ENCODE assay signal across 11 mouse cellular contexts in genomic region chr19:6971644-6972043, GRCm38 (mm10). TPM values are rescaled to one million over a fixed set of nuclear protein-coding genes. Genes with fewer than 3 reads are reported as not detected.
DNase-seq lines count a peak whose midpoint lies in the region; ATAC-seq and TF ChIP-seq lines count a peak whose summit lies in the region.
"Had no signal": no experiment of that assay in that cellular context is flagged by ENCODE, and none has a peak within 500 bp of the region (broad histone marks: within the 10 kb centered on the region; RNA-seq: fewer than 3 reads in every experiment).

No protein-coding gene starts in this region.

- no peak for TF ChIP-seq POLR2A in cerebellum, adult 2 months (IDR thresholded peaks at IDR 0.05; ENCODE audit: borderline replicate concordance, insufficient read depth, low read length)

- 0 out of 2 replicates have a peak, but pooled peaks cover 2% of the 10 kb centered on the region for H3K36me3 ChIP-seq in forebrain, embryonic 14.5 days (ENCODE audit: control insufficient read depth, insufficient read depth, low read length)
- H3K36me3 ChIP-seq in forebrain, embryonic 12.5 days (replicated peaks) = peaks cover 4% of the 10 kb centered on the region; the same call in 1 of the 2 replicates
- H3K36me3 ChIP-seq in kidney, embryonic 15.5 days = peaks cover 3% of the 10 kb centered on the region
- H3K36me3 ChIP-seq in E14TG2a.4 (ENCODE audit: insufficient read depth, low read length) = peaks cover 21% of the 10 kb centered on the region
- peaks cover 8% of the 10 kb centered on the region for H3K36me3 ChIP-seq in limb, embryonic 10.5 days

- peak overlapping the region; percentile 13; the same call in 1 of the 2 replicates for H3K9ac ChIP-seq in forebrain, embryonic 14.5 days (ENCODE audit: low read length)
- no peak overlapping the region for H3K9ac ChIP-seq in forebrain, embryonic 12.5 days
- H3K9ac ChIP-seq in kidney, embryonic 15.5 days = 0 out of 2 replicates have a peak overlapping the region, but pooled peaks have one; percentile 7

- peaks cover 17% of the 10 kb centered on the region for H3K4me1 ChIP-seq in forebrain, embryonic 14.5 days (ENCODE audit: control insufficient read depth, insufficient read depth, low read length)
- H3K4me1 ChIP-seq in forebrain, embryonic 12.5 days = peaks cover 44% of the 10 kb centered on the region
- H3K4me1 ChIP-seq in kidney, embryonic 15.5 days = peaks cover 65% of the 10 kb centered on the region
- H3K4me1 ChIP-seq in E14TG2a.4 (replicated peaks; ENCODE audit: low read depth, low read length) = peaks cover 81% of the 10 kb centered on the region
- peaks cover 69% of the 10 kb centered on the region for H3K4me1 ChIP-seq in limb, embryonic 10.5 days
- H3K4me1 ChIP-seq in cerebellum, adult 2 months (ENCODE audit: control insufficient read depth, insufficient read depth, low read length) = peaks cover 12% of the 10 kb centered on the region

- H3K4me3 ChIP-seq in forebrain, embryonic 14.5 days (ENCODE audit: low read depth, low read length) = no peak overlapping the region
- H3K4me3 ChIP-seq in forebrain, embryonic 12.5 days (replicated peaks) = no peak overlapping the region
- H3K4me3 ChIP-seq in kidney, embryonic 15.5 days (replicated peaks) = no peak overlapping the region
- peak overlapping the region; percentile 90 for H3K4me3 ChIP-seq in E14TG2a.4 (replicated peaks; ENCODE audit: low read length)
- peak overlapping the region; percentile 8; the same call in 1 of the 2 replicates for H3K4me3 ChIP-seq in limb, embryonic 10.5 days
- H3K4me3 ChIP-seq in cerebellum, adult 2 months (replicated peaks; ENCODE audit: insufficient read depth, low read depth, low read length) = no peak overlapping the region

- no peak overlapping the region for H3K4me2 ChIP-seq in forebrain, embryonic 14.5 days (ENCODE audit: low read length)
- H3K4me2 ChIP-seq in forebrain, embryonic 12.5 days = no peak overlapping the region
- H3K4me2 ChIP-seq in kidney, embryonic 15.5 days = 0 out of 2 replicates have a peak overlapping the region, but pooled peaks have one; percentile 3

- no peak overlapping the region for H3K27ac ChIP-seq in forebrain, embryonic 14.5 days (ENCODE audit: low read depth, low read length)
- no peak overlapping the region for H3K27ac ChIP-seq in forebrain, embryonic 12.5 days
- H3K27ac ChIP-seq in kidney, embryonic 15.5 days = peak overlapping the region; percentile 57; the same call in 1 of the 2 replicates
- H3K27ac ChIP-seq in limb, embryonic 10.5 days = peak overlapping the region; percentile 37; the same call in 1 of the 2 replicates
- H3K27ac ChIP-seq in cerebellum, adult 2 months (ENCODE audit: insufficient read depth, low read length) = no peak overlapping the region
- H3K27ac ChIP-seq: kidney, postnatal 0 days had no signal

- no peaks in the 10 kb centered on the region for H3K27me3 ChIP-seq in forebrain, embryonic 14.5 days (replicated peaks; ENCODE audit: control insufficient read depth, insufficient read depth, low read length)
- peaks cover 46% of the 10 kb centered on the region for H3K27me3 ChIP-seq in forebrain, embryonic 12.5 days
- no peaks in the 10 kb centered on the region for H3K27me3 ChIP-seq in kidney, embryonic 15.5 days
- no peaks in the 10 kb centered on the region for H3K27me3 ChIP-seq in E14TG2a.4 (ENCODE audit: insufficient read depth, low read length)
- peaks cover 3% of the 10 kb centered on the region; the same call in 1 of the 2 replicates for H3K27me3 ChIP-seq in limb, embryonic 10.5 days (ENCODE audit: low read depth, poor library complexity, severe bottlenecking)
- H3K27me3 ChIP-seq in cerebellum, adult 2 months (ENCODE audit: control insufficient read depth, insufficient read depth, low read length) = no peaks in the 10 kb centered on the region; the same call in 1 of the 2 replicates

- ATAC-seq in forebrain, embryonic 14.5 days = no peak
- no peak for ATAC-seq in forebrain, embryonic 12.5 days (ENCODE audit: low FRiP score)
- no peak for ATAC-seq in kidney, embryonic 15.5 days (replicated peaks; ENCODE audit: low FRiP score)

- H3K9me3 ChIP-seq in forebrain, embryonic 14.5 days (replicated peaks; ENCODE audit: control insufficient read depth, low read length) = no peaks in the 10 kb centered on the region
- H3K9me3 ChIP-seq in forebrain, embryonic 12.5 days = no peaks in the 10 kb centered on the region
- H3K9me3 ChIP-seq in kidney, embryonic 15.5 days (replicated peaks) = no peaks in the 10 kb centered on the region
- no peaks in the 10 kb centered on the region for H3K9me3 ChIP-seq in E14TG2a.4 (ENCODE audit: low read length)
- no peaks in the 10 kb centered on the region for H3K9me3 ChIP-seq in limb, embryonic 10.5 days (replicated peaks)

- 52% methylated on average over 6 of the region's 6 CpGs for WGBS in forebrain, embryonic 14.5 days
- WGBS in forebrain, embryonic 12.5 days = 53% methylated on average over 6 of the region's 6 CpGs
- 17% methylated on average over 6 of the region's 6 CpGs for WGBS in kidney, embryonic 15.5 days
- 13% methylated on average over 6 of the region's 6 CpGs for WGBS in limb, embryonic 10.5 days
- WGBS in cerebellum, adult 2 months = 80% methylated on average over 6 of the region's 6 CpGs

- no peak for TF ChIP-seq CTCF in E14TG2a.4 (conservative IDR thresholded peaks at IDR 0.05; ENCODE audit: low read length)
- no peak for TF ChIP-seq CTCF in cerebellum, adult 2 months (IDR thresholded peaks at IDR 0.05; ENCODE audit: borderline replicate concordance, insufficient read depth, low read depth, low read length)

- DNase-seq in forebrain, embryonic 14.5 days (ENCODE audit: low spot score) = no peak
- no peak for DNase-seq in kidney, postnatal 14 days
- no peak for DNase-seq in limb, embryonic 10.5 days (ENCODE audit: low spot score)
- no peak for DNase-seq in c-Kit-positive CD71-positive TER-119-positive erythroid progenitor cells, embryonic 14.5 days (ENCODE audit: low spot score)
- DNase-seq in cerebellum, adult 2 months = no peak
- DNase-seq: cerebellum, postnatal 25 days; right cerebral cortex, postnatal 25 days had no signal

RNA-seq across cellular contexts. Expression of gene Ppp1r14b, which starts 3.1 kb away (rescaled TPM):
- polyA plus RNA-seq in forebrain, embryonic 14.5 days (2014; fragmentation: Nextera tagmentation; extraction: Ambion mirVana) = 180 and 194 TPM in 2 replicates
- 237 and 333 TPM in 2 replicates for polyA plus RNA-seq in forebrain, embryonic 12.5 days (2016; fragmentation: Nextera tagmentation; extraction: Ambion mirVana)
- polyA plus RNA-seq in kidney, embryonic 15.5 days (2015; fragmentation: Nextera tagmentation; extraction: Ambion mirVana) = 139 and 160 TPM in 2 replicates
- 245 and 281 TPM in 2 replicates for polyA plus RNA-seq in limb, embryonic 10.5 days (2016; fragmentation: Nextera tagmentation; extraction: Ambion mirVana)
- polyA plus RNA-seq in cerebellum, adult 2 months (2012; rRNA removed) = 50.1 and 51.7 TPM in 2 replicates

RNA-seq across cellular contexts. Expression of gene Plcb3, which starts 4.6 kb away (rescaled TPM):
- polyA plus RNA-seq in forebrain, embryonic 14.5 days (2014; fragmentation: Nextera tagmentation; extraction: Ambion mirVana) = 6.7 and 7.7 TPM in 2 replicates
- polyA plus RNA-seq in forebrain, embryonic 12.5 days (2016; fragmentation: Nextera tagmentation; extraction: Ambion mirVana) = 22.4 and 24.3 TPM in 2 replicates
- polyA plus RNA-seq in kidney, embryonic 15.5 days (2015; fragmentation: Nextera tagmentation; extraction: Ambion mirVana) = 42.5 and 44.8 TPM in 2 replicates
- polyA plus RNA-seq in limb, embryonic 10.5 days (2016; fragmentation: Nextera tagmentation; extraction: Ambion mirVana) = 29.2 and 37.8 TPM in 2 replicates
- polyA plus RNA-seq in cerebellum, adult 2 months (2012; rRNA removed) = 53.2 and 57.6 TPM in 2 replicates

RNA-seq across cellular contexts. Expression of gene Fkbp2, which starts 8.7 kb away (rescaled TPM):
- 80.1 and 80.4 TPM in 2 replicates for polyA plus RNA-seq in forebrain, embryonic 14.5 days (2014; fragmentation: Nextera tagmentation; extraction: Ambion mirVana)
- polyA plus RNA-seq in forebrain, embryonic 12.5 days (2016; fragmentation: Nextera tagmentation; extraction: Ambion mirVana) = 76.9 and 79.8 TPM in 2 replicates
- 129 and 137 TPM in 2 replicates for polyA plus RNA-seq in kidney, embryonic 15.5 days (2015; fragmentation: Nextera tagmentation; extraction: Ambion mirVana)
- polyA plus RNA-seq in limb, embryonic 10.5 days (2016; fragmentation: Nextera tagmentation; extraction: Ambion mirVana) = 94.0 and 102 TPM in 2 replicates
- polyA plus RNA-seq in cerebellum, adult 2 months (2012; rRNA removed) = 214 and 257 TPM in 2 replicates

RNA-seq across cellular contexts. Expression of gene Vegfb, which starts 15.8 kb away (rescaled TPM):
- 24.5 and 28.4 TPM in 2 replicates for polyA plus RNA-seq in forebrain, embryonic 14.5 days (2014; fragmentation: Nextera tagmentation; extraction: Ambion mirVana)
- 40.0 and 42.1 TPM in 2 replicates for polyA plus RNA-seq in forebrain, embryonic 12.5 days (2016; fragmentation: Nextera tagmentation; extraction: Ambion mirVana)
- polyA plus RNA-seq in kidney, embryonic 15.5 days (2015; fragmentation: Nextera tagmentation; extraction: Ambion mirVana) = 39.5 and 41.0 TPM in 2 replicates
- 41.1 and 41.7 TPM in 2 replicates for polyA plus RNA-seq in limb, embryonic 10.5 days (2016; fragmentation: Nextera tagmentation; extraction: Ambion mirVana)
- 90.4 and 100.0 TPM in 2 replicates for polyA plus RNA-seq in cerebellum, adult 2 months (2012; rRNA removed)

RNA-seq across cellular contexts. Expression of gene Dnajc4, which starts 20.7 kb away (rescaled TPM):
- polyA plus RNA-seq in forebrain, embryonic 14.5 days (2014; fragmentation: Nextera tagmentation; extraction: Ambion mirVana) = 22.5 and 25.2 TPM in 2 replicates
- polyA plus RNA-seq in forebrain, embryonic 12.5 days (2016; fragmentation: Nextera tagmentation; extraction: Ambion mirVana) = 15.0 and 18.8 TPM in 2 replicates
- 22.5 and 24.1 TPM in 2 replicates for polyA plus RNA-seq in kidney, embryonic 15.5 days (2015; fragmentation: Nextera tagmentation; extraction: Ambion mirVana)
- 17.4 and 19.4 TPM in 2 replicates for polyA plus RNA-seq in limb, embryonic 10.5 days (2016; fragmentation: Nextera tagmentation; extraction: Ambion mirVana)
- 63.6 and 66.4 TPM in 2 replicates for polyA plus RNA-seq in cerebellum, adult 2 months (2012; rRNA removed)

Comparison
In these comparisons a context has a peak if more than half of its experiments do, and no peak if none do; other contexts are left out.
1. H3K27ac ChIP-seq: peak in kidney, embryonic 15.5 days (single experiment) and limb, embryonic 10.5 days (single experiment); none in forebrain, embryonic 14.5 days (single experiment), forebrain, embryonic 12.5 days (single experiment) and cerebellum, adult 2 months (single experiment).
2. H3K4me3 ChIP-seq: peak in E14TG2a.4 (single experiment) and limb, embryonic 10.5 days (single experiment); none in forebrain, embryonic 14.5 days (single experiment), forebrain, embryonic 12.5 days (single experiment), kidney, embryonic 15.5 days (single experiment) and cerebellum, adult 2 months (single experiment).